ENCODE assay signal across 9 mouse cellular contexts in genomic region chr19:56069266-56069665, GRCm38 (mm10).
DNase-seq lines count a peak whose midpoint lies in the region; TF ChIP-seq lines count a peak whose summit lies in the region.
"Had no signal": no experiment of that assay in that cellular context is flagged by ENCODE, and none has a peak within 500 bp of the region (broad histone marks: within the 10 kb centered on the region; RNA-seq: fewer than 3 reads in every experiment).

No protein-coding gene starts in this region.

- peak; percentile 26 for DNase-seq in kidney, adult 2 months
- DNase-seq in kidney, adult 18-20 months, result no peak
- DNase-seq in thymus, adult 2 months, result peak; percentile 6
- DNase-seq in thymus, adult 18-20 months, result no peak
- DNase-seq in kidney, postnatal 36 days, result peak; percentile 20 to 25
- no peak for DNase-seq in c-Kit-positive CD71-positive TER-119-positive erythroid progenitor cells, embryonic 14.5 days (ENCODE audit: low spot score)
- DNase-seq in MN1 (ENCODE audit: low spot score), result no peak
- DNase-seq: right cerebral cortex, adult 18-20 months had no signal

- no peak overlapping the region for H3K4me3 ChIP-seq in kidney, adult 2 months (ENCODE audit: insufficient read depth, low read depth, low read length)
- no peak overlapping the region for H3K4me3 ChIP-seq in thymus, adult 2 months (ENCODE audit: control insufficient read depth, insufficient read depth, low read length)
- H3K4me3 ChIP-seq: layer of hippocampus, adult 2 months had no signal

- TF ChIP-seq POLR2A in kidney, adult 2 months (IDR thresholded peaks at IDR 0.05; ENCODE audit: low read depth, low read length), result no peak
- TF ChIP-seq POLR2A in thymus, adult 2 months (IDR thresholded peaks at IDR 0.05; ENCODE audit: control insufficient read depth, extremely low read depth, insufficient read depth, low read length, poor library complexity), result no peak

- H3K36me3 ChIP-seq in kidney, adult 2 months (ENCODE audit: control insufficient read depth, insufficient read depth, low read length), result no peaks in the 10 kb centered on the region
- no peaks in the 10 kb centered on the region for H3K36me3 ChIP-seq in thymus, adult 2 months (ENCODE audit: control insufficient read depth, insufficient read depth, low read length)

- 63% methylated on average over 10 of the region's 10 CpGs for WGBS in kidney, adult 2 months
- WGBS in thymus, adult 2 months, result 65% methylated on average over 10 of the region's 10 CpGs

- no peaks in the 10 kb centered on the region for H3K4me1 ChIP-seq in kidney, adult 2 months (ENCODE audit: control insufficient read depth, insufficient read depth, low read length)
- peaks cover 19% of the 10 kb centered on the region for H3K4me1 ChIP-seq in thymus, adult 2 months (replicated peaks; ENCODE audit: control insufficient read depth, insufficient read depth, low read length)

- H3K27me3 ChIP-seq in kidney, adult 2 months (replicated peaks; ENCODE audit: control insufficient read depth, insufficient read depth, low read length), result no peaks in the 10 kb centered on the region
- H3K27me3 ChIP-seq in thymus, adult 2 months (ENCODE audit: control insufficient read depth, insufficient read depth, low read length), result no peaks in the 10 kb centered on the region

- TF ChIP-seq CTCF in kidney, adult 2 months (conservative IDR thresholded peaks at IDR 0.05; ENCODE audit: insufficient read depth, insufficient read length, low read depth, low read length), result no peak
- TF ChIP-seq CTCF in thymus, adult 2 months (IDR thresholded peaks at IDR 0.05; ENCODE audit: borderline replicate concordance, control insufficient read depth, extremely low read depth, insufficient read depth, low read length, poor library complexity), result no peak

- H3K27ac ChIP-seq in kidney, adult 2 months (ENCODE audit: insufficient read depth, low read depth, low read length), result no peak overlapping the region
- H3K27ac ChIP-seq in thymus, adult 2 months (ENCODE audit: control insufficient read depth, insufficient read depth, low read length), result no peak overlapping the region
- H3K27ac ChIP-seq: layer of hippocampus, adult 2 months had no signal

Comparison
In these comparisons a context has a peak if more than half of its experiments do, and no peak if none do; other contexts are left out.
1. DNase-seq: peak in kidney, adult 2 months (single experiment), thymus, adult 2 months (single experiment) and kidney, postnatal 36 days (2 of 2); none in kidney, adult 18-20 months (single experiment), thymus, adult 18-20 months (0 of 2), c-Kit-positive CD71-positive TER-119-positive erythroid progenitor cells, embryonic 14.5 days (single experiment) and MN1 (single experiment).